Mouse (Mus musculus): Measurements from ENCODE around the gene Pick1. TPM values are rescaled to one million over a fixed set of nuclear protein-coding genes. Genes with fewer than 3 reads are reported as not detected.

Gene Pick1
- total RNA-seq, 1 experiment from 2014 or later, result 18.6 TPM

DNA sequence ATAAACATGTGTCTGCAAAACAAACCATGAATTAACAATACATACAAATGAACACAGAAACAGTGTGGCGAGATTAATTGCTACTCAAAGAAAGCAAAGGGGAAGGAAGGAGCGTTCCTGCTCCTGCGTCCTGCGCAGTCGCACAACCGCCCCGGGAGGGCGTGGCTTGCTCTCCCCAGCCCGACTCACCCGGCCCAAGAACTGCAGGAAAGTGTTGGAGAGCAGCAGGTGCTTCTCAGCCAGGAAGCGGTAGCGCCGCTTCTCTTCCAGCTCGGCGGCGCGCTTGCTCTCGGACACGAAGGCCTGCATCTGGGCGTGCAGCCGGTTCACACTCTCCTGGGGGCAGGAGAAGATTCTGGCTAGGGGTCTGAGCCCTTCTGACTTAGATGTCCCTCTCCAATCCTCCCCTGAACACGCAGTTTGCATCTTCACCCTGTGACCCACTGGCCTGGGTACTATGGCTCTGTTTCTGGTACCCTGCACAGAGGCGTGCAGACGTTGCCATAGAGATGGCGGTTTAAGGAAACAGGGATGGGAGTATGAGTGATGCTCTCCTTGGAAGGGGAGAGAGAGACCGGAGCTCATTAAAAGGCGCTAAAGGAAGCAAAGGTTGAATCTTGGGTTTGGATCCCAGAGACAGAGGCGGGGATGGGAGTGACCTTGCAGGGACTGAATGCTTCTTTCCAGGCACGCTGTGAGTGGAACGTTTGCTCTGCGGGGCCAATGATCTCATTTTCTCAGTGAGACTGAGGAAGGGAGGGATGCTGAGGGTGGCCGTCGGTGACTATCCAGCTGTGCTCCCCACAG, 41.5 kb downstream of the Pick1 start:
- DNase-seq, result peak; percentile 86

DNA sequence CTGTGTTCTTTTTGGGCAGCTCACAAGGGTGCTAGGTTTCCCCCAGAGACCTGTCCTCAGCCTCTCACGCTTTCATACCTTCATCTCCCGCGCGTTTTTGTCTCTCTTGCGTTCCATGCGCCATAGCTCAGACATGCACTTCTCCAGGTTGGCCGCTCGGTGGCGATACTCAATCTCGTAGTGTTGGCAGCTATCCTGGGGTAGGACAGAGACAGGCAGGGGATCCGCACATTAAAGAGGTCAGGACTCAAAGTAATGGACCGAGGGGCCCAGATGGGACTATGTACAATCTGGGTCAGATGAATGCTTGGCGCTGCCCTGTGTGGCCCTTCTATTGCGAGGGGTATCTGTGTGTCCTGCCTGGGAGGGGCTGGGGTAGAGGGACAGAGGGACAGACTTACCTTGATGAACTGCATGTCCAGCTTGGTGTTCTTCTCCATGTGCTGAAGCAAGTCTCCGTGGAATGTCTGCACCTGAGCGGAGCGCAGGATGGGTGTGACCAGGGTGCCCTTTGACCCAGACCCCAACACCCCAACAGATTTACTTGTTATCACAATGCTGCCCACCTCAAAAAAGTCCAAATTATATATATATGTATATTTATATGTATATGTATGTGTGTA, 42.3 kb downstream of the Pick1 start:
- peak; percentile 76 for DNase-seq

DNA sequence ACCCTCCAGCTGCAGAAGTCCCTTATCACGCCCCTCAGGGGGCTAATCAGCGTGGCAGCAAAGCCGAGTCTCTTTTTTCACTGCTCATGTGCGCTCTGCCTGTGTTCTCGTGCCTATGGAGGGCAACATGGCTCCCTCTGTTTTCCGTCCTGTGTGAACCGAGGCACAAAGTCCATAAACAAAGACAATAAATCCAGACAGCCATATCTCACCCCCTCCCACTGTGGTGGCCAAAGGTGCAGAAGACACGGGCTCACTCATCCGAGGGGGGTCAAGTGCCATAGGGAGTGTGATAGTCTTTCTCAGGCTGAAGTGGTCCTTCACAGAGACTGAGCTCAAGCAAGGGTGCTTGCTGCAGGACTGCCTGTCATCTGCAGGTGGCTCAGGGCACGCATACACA, 44.0 kb downstream of the Pick1 start:
- no peak for DNase-seq

DNA sequence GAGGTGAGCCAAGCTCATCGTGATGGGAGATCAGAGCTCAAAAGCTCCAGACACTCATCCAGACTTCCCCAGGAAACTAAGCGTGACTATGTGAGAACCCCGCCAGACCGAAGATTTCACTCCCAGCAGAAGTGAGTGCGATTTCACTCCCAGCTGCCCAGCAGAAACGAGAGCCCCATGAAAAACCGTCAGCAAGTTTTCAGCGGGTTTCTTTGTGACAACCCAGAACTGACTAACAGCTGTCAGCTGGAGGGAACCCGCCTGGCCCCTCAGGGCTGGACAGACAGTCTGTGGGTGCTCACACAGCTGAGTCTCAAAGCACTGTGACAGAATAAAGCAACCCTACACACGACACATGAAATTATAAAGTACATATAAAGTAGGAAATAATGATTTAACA, 48.8 kb downstream of the Pick1 start:
- DNase-seq, result no peak

DNA sequence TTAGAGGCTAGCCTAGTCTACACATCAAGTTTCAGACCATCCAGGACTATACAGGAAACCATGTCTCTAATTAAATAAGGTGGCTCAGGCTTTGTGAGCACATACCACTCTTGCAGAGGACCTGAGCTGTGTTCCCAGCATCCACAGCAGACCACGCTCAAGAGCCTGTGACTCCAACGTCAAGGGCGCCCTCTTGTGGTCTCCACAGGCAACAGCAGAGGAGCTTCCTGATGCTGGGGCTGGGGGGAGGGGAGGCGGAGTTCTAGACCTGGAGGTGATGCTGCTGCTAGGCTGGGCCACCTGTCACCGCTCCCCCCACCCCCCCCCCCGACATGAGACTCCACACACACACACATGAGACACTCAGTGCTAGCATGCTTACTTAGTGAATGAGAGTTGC, 51.2 kb downstream of the Pick1 start:
- peak; percentile 46 for DNase-seq

DNA sequence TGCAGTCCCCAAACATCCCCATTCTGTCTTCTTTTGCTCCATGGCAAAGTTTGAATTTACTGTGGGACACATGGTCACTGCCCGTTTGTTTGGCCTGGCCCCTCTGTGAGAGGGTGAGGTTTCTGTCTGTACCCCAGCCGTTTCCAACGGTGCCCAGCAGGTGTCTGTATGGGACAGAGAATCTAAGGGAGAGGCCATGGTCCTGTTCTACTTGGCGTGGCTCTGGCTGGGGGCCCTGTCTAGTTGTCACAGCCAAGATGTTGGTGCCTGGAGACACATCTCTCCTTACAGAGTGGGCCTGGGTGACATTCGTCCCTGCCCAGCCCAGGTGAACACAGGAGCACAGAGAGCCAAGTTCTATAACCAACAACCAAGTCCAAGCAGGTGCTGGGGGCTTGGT, 51.9 kb downstream of the Pick1 start:
- DNase-seq, result no peak

DNA sequence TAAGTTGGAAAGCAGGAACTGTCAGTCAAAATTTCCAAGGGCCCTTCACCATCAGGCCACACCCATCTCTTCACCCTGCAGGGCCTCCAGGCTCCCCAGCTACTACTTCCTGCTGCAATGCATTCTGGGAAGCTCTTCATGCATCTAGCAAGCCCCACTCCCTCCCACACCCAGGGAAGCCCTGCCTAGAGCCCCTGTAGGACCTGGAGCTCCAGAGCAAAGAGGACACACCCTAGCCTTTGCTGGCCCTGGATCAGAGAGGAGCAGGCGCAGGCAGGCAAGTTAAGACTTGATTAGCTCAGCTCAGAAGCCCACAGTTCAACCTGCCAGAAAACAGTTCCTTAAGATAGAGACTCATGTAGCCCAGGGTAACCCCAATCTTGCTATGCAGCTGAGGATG, 52.4 kb downstream of the Pick1 start:
- DNase-seq, result no peak

DNA sequence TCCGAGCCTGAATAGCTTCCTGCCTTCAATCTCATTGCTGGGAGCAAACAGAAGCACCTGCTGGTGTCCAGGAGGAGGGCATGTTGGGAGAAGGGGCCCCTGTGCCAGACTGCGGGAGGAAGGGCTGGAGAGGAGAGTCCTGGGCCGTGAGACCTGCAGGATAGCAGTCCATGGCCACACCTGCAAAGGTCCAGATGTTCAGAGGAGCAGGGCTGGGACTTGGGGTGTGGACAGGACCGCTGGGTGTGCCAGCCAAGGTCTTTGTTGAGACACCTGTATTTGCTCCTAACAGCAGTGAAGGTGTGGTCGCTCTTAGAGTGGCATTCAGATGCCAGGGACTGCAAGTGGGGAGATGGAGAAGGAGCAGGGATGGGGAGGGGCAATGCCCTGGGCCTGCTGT, 53.5 kb downstream of the Pick1 start:
- no peak for DNase-seq

DNA sequence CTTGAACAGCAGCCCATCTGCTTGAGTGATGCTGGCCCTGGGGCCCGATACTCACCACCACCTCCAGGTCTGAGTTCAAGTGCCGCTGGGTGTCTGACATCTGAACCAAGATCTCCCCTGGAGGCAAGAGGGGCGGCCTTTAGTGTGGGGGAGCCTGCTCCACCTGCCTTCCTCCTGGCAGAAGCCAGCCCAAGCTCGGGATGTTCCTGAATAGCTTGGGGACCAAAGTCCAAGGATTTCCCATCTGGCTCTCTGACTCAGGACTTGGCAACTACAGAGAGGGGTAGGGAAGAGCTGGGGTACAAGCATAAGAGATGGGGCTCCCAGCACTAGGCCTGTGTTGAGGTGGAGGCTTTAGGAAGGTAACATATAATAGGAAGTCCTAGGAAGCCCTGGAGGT, 54.4 kb downstream of the Pick1 start:
- DNase-seq, result no peak

DNA sequence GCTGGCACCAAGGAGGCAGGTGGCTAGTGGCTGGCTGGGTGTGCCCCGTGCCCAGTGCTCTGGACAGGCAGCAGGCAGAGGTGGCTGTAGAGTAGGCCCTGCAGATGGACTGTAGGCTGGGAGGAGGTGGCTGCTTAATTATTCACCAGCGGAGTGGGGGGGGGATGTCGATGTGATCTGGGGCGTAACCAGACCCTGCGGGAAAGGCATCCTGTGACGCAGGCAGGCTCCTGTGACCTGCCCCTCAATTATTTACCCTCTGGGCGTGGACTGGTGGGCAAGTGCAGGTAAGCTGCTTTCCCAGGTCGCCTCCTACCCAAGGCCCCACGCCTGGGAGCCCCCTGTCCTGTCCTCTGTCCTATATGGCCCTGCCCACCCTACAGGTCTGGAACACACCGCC, 56.4 kb downstream of the Pick1 start, which contains the start of gene Baiap2l2:
Baiap2l2 (minus strand) TSS at position 139 of the 400 bp plus-strand sequence.
- DNase-seq, result no peak

DNA sequence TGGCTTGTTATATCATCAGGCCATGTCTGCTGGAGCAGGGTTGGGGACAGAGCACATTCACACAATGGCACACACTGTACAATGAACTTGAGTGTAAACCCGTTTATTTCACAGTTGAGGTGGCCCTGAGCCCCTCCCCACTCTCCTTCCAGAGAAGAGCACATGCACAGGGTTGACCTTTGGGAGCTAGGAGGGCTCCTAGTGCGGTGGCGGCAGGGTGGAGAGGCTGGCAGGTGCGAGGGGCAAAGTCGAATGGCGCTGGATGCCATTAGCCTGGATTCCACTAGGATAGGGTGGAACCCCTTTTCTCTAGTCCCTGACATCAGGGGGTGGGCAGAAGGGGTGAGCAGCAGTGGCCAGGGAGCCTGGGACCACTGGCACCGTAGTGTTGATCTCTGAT, 57.2 kb downstream of the Pick1 start:
- DNase-seq, result no peak

DNA sequence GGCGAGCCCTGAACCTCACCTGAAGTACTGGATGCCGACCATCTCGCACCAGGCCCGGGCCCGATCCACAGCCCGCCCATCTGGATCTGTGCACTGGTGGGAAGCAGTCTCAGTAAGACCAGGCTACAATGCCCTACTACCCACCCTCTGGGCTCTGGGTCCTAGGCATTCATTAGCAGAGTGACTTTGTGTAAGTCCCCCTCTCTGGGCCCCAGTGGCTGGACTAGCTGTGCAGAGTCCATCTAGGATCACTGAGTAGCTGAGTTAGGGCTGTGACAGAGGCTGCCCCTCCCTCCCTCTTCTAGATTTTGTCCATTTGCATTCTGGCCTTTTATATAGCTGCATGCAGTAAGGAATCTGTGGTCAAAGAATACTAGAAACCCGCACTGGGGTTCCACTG, 58.1 kb downstream of the Pick1 start:
- DNase-seq, result no peak

DNA sequence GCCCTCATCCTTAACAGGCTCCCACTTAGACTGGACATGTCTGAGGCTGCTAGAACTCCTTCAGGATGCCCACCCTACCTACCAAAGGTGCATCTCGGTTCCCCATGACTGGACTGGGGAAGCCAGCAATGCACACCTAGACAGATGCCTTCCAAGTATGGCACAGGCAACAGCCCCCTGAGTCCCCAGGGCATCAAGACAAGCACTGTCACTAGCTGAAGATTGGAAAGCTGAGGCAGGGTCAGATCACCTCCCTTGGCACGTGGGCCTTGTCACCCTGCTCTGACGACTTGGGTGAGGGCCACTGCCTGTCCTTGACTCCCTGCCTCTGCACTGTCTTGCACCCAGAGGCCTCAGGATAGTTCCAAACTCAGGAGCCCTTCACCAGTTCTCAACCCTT, 59.4 kb downstream of the Pick1 start:
- no peak for DNase-seq

DNA sequence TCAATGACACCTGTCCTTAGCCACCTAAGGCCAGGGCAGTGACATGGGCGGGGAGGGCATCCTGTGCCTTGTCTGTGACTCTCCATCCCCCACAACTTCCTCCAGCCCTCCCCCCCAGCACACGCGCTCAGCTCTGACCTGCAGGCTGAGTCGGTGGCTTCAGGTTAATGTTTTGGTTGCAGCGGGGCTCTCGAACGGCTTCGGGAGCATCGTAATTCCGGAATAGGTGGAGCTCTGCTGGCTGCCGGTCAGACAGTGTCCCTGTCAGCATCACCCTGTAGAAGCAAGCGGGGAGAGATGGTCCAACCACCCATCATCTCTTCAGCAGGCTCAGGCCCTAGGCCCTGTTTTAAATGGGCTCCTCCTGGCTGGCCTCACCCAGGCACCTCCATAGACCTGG, 60.5 kb downstream of the Pick1 start:
- DNase-seq, result no peak

DNA sequence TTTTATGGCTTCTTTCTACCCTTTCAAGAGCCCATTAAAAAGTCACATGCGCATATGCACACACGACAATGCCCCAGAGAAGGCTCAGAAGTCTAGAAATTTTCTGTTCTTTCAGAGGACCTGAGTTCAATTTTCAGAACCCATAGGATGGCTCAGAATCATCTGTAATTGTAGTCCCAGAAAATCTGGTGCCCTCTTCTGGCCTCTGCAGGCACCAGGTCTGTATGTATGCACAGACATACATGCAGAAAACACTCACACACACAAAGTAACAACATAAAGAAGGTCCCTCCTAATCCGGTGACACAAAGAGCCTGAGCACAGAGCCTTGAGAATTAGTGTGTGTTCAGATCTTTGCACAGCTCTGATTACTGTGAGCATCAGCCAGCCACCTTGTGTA, 61.4 kb downstream of the Pick1 start:
- DNase-seq, result no peak

DNA sequence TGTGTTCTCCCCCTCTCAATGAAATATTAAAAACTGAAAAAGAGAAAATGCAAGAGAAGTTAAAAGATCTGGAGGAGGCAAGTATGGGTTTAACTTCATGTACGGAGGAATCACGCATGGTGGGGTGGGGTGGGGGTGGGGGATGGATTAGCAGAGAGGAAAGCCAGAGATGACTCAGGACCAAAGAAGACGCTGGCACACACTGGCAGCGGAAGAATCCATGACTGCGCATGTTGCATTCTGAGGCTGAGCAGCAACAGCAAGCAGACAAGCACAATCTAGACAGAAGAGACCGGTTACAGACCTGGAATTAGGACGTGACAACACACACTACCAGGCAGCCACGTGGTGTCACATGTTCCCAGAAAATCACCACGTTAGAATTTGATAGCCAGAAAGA, 63.8 kb downstream of the Pick1 start:
- no peak for DNase-seq

DNA sequence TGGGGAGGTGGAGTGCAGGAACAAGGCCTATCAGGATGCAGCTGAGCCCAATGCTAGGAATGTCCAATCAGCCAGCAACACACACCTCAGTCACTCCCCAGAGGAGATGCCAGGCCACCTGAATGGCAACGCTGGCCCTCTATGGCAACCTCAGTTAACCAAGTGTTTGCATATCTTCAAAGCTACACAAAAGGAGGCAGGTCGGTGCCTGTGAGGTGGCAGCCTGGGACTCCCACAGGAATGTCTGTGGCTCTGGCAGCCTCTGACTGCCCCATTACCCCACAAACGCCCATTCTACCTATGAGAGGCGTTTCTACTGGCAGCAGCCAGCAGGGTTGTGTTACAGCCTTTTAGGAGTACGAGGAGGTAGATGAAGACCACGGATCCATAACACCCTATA, 69.6 kb downstream of the Pick1 start:
- DNase-seq, result no peak

Other genes starting within 250 kb of the Pick1 start
- gene H1f0, start 200.7 kb upstream of the Pick1 start, total RNA-seq (2021), result 162 and 178 TPM in 2 replicates
- 0.41 and 0.78 TPM in 2 replicates for gene Galr3, start 187.3 kb upstream of the Pick1 start, total RNA-seq (2021)
- gene Ankrd54, start 166.3 kb upstream of the Pick1 start, total RNA-seq (2021), result 23.3 and 24.1 TPM in 2 replicates
- 171 and 177 TPM in 2 replicates for gene Eif3l, start 154.0 kb upstream of the Pick1 start, total RNA-seq (2021)
- gene Micall1, start 120.3 kb upstream of the Pick1 start, total RNA-seq (2021), result 34.3 and 41.0 TPM in 2 replicates
- gene Polr2f, start 88.2 kb upstream of the Pick1 start, total RNA-seq (2021), result 110 and 127 TPM in 2 replicates
- gene 1700088E04Rik, start 87.9 kb upstream of the Pick1 start, total RNA-seq (2021), result 4.4 and 4.7 TPM in 2 replicates
- gene Sox10, start 63.9 kb upstream of the Pick1 start, total RNA-seq (2021), result 2.3 and 3.3 TPM in 2 replicates
- gene Gm49486, start 218 bp downstream of the Pick1 start, total RNA-seq (2021), result 0.22 TPM in 1 of 2 replicates, not detected in the other
- gene Slc16a8, start 25.6 kb downstream of the Pick1 start, total RNA-seq (2021), result not detected in 2 replicates
- 0.30 TPM in 1 of 2 replicates, not detected in the other for gene Baiap2l2, start 56.4 kb downstream of the Pick1 start, total RNA-seq (2021)
- 22.1 and 26.0 TPM in 2 replicates for gene Pla2g6, start 99.2 kb downstream of the Pick1 start, total RNA-seq (2021)
- 6.2 and 7.4 TPM in 2 replicates for gene Maff, start 117.4 kb downstream of the Pick1 start, total RNA-seq (2021)
- 45.2 and 48.0 TPM in 2 replicates for gene Tmem184b, start 174.4 kb downstream of the Pick1 start, total RNA-seq (2021)
- gene Csnk1e, start 226.4 kb downstream of the Pick1 start, total RNA-seq (2021), result 66.7 and 85.8 TPM in 2 replicates

Measured in adrenal gland, postnatal 14 days (tissue).